Mouse (Mus musculus) heart, adult 8-10 months (tissue): ENCODE measurements at regions not wholly inside any gene's neighbourhood (a gene's known extent, or its start where the extent isn't known, plus 50 kb on each side); places are given as distances from the start of the nearest gene placed in this dataset.

ENCODE experiments used
- DNase-seq: peaks from one replicate; pipeline ENCODE4 v3.0.0; 2022; ENCODE audit warnings: low spot score

DNA sequence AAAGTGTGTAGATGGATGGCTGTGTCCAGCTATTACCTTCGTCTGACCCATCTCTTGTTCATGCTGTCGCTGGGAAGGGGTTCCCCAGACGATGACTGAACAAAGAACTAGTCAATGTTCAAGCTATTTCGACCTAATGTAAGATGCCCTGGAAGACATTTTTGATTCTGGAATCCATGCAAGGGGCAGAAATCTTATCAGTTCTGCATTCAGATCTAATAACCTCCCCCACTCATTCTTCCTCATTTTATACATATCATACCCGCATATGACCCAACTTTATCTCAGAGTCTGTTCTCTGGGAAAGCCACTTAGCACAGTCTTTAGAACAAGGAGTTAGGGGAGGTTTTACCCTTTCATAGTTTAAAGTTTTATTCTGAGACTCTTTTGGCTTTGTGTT lies 52.2 kb upstream of the 2310009B15Rik start:
- DNase-seq = no peak

DNA sequence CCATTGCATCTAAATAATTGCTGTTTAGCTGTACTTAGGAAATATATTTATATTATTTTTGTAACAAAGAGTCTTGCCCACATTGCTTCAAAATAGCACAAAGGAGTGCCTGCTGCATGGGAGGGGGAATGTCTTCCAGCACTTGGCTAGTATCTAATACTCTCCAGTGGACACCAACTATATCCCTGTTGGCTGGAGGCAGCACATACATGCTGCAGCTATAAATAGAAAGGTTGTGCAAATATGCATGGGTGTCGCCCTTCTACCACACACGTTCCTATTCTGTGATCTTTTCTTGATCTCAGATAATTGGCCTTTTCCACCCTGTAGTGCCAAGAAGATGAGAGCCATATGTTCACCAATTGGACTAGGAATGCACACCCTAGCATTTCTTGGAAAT lies 53.0 kb upstream of the 2310009B15Rik start:
- DNase-seq = no peak

DNA sequence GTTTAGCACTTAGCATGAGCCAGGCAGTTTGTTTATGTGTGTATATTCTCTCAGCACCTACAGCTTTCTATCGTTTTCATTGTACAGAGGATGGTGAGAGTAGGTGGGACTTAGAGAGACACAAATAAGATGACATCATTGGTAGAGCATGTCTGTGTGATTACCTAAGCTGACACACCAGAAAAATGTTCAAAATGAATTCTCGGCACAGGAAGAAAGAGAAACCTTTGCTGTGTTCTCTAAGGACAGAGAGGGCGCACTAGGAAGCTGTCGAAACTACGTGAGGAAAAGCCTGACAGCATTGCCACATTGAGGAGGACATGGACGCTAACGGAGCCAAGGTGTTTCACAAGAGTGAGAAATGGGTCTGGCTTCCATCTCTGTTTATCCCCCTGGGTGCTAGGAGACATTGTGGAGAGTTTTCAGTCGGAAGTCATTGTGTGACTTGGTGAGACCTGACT lies 51.0 kb upstream of the Dennd1b start:
- DNase-seq = peak; percentile 67

DNA sequence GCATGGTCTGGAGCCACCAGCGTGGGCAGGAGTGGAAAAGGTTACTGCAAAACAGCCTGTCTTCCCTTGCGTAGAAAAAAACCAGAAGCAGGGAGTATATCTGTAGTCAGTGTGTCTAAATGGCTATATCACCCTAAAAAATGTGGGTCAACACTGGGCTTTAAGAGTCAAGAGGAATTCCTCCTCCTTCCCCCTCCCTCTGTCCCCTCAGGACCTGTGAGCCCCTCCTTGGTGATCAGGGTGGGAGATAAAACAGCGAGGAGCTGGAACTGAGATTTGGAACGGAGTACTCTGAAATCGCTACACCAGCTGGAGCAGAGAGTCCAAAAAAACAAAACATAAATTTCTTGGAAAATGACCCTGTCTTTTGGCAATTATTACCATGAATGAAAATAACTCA lies 50.3 kb upstream of the Dennd1b start:
- DNase-seq = peak; percentile 38

DNA sequence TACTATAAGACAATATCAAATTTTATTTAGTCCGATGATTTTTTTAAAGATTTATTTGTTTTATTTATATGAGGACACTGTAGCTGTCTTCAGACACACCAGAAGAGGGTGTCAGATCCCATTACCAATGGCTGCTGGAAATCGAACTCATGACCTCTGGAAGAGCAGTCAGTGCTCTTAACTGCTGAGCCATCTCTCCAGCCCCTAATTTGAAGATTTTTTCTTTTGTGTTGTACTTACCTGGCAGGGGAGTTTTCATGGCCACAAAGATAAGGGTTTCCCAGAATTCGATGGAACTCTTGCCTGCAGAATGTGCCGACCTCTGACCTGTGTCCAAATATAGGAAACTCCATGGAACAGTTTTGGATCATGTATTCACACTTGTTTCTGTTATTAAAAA lies 49.8 kb upstream of the Dennd1b start:
- DNase-seq = no peak
